Mouse (Mus musculus) forebrain, embryonic 12.5 days (tissue): Measurements from ENCODE around the gene Olfr799. TPM values are rescaled to one million over a fixed set of nuclear protein-coding genes. Genes with fewer than 3 reads are reported as not detected.

Experiments
- ATAC-seq: fragments of 200-750 bp; cut with Nextera tagmentation; 2 replicates; pipeline ENCODE4 v1.8.0; 2017; ENCODE audit warnings: moderate TSS enrichment; ENCODE audit not compliant: low FRiP score
- H3K27ac ChIP-seq: fragments of 300-500 bp; sonication (generic); 2 replicates; pipeline ENCODE4 v1.5.1; 2016; ENCODE audit warnings: mild to moderate bottlenecking
- H3K27me3 ChIP-seq: fragments of 300-500 bp; sonication (generic); 2 replicates; pipeline ENCODE4 v1.6.1; 2016; ENCODE audit warnings: mild to moderate bottlenecking
- H3K36me3 ChIP-seq: fragments of 300-500 bp; sonication (generic); replicated peaks from 2 replicates; pipeline ENCODE4 v1.6.1; 2016; ENCODE audit warnings: mild to moderate bottlenecking
- H3K4me1 ChIP-seq: fragments of 300-500 bp; sonication (generic); 2 replicates; pipeline ENCODE4 v1.6.1; 2016
- H3K4me2 ChIP-seq: fragments of 300-500 bp; sonication (generic); 2 replicates; pipeline ENCODE4 v1.6.1; 2016; ENCODE audit warnings: mild to moderate bottlenecking, moderate library complexity
- H3K4me3 ChIP-seq: fragments of 300-500 bp; sonication (generic); replicated peaks from 2 replicates; pipeline ENCODE4 v1.5.1; 2016; ENCODE audit warnings: mild to moderate bottlenecking
- H3K9ac ChIP-seq: fragments of 300-500 bp; sonication (generic); 2 replicates; pipeline ENCODE4 v1.6.1; 2016; ENCODE audit warnings: mild to moderate bottlenecking
- H3K9me3 ChIP-seq: fragments of 300-500 bp; sonication (generic); 2 replicates; pipeline ENCODE4 v1.6.1; 2016
- WGBS: fragments of 180-500 bp; shearing (Covaris S2); methylation state at CpG from one replicate; pipeline ENCODE4 v1.1.7; 2016; 5-methylcytosine and 5-hydroxymethylcytosine counted together
- polyA plus RNA-seq: library from polyadenylated mRNA; unstranded; fragments of >200 nt; fragmentation: Nextera tagmentation; extraction: Ambion mirVana; gene quantifications from 2 replicates; pipeline ENCODE4 v1.2.1, GENCODE M21; 2016

The Olfr799 gene
- polyA plus RNA-seq, result not detected in 2 replicates

DNA sequence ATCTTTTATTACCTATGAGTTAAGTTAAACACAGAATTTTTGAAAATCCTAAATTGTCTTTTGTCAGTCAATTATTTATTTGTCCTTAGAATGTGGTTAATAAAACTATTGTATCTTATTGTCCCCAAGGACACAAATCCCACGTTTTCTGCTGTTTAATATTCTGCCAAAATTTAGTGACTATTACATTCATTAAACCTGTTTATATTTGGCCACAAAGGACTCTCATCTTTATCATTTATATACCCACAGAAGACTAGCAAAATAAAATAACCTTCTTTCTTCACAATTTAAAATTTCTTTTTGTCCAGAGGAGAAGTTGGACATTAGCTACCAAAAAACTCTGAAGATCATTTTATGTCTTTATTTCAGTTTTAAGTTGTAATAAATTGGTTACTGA lies at the start of gene Olfr799:
Gene Olfr799 (plus strand): TSS at position 301 of the 400 bp plus-strand sequence.
- WGBS, result 51% methylated on average over 1 of the region's 1 CpGs
- H3K9me3 ChIP-seq, result no peaks in the 10 kb centered on the region
- no peaks in the 10 kb centered on the region for H3K4me1 ChIP-seq
- ATAC-seq, result no peak
- H3K9ac ChIP-seq, result no peak within 1 kb of the TSS
- no peak within 1 kb of the TSS for H3K4me3 ChIP-seq
- no peak within 1 kb of the TSS for H3K27ac ChIP-seq
- no peaks in the 10 kb centered on the region for H3K36me3 ChIP-seq
- no peaks in the 10 kb centered on the region for H3K27me3 ChIP-seq
- H3K4me2 ChIP-seq, result no peak within 1 kb of the TSS

DNA sequence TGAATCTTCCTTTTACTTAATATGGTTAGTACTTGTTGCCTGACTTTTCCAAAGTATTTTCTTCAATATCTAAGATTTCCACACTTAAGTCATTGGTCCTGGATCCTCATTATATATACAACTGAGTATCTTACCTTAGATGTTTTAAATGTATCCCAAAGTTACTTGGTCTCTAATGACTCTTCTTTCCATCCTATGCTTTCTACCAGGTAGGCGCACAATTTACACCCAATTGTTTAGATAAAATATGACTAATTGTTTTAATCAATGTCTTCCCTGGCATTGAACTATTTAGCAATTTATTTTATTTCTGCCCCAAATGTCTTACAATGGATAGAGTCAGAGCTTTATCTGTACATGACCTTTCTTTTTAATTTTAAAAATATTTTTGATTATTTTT lies 24.8 kb upstream of the Olfr799 start, which contains the start of gene Olfr796:
Gene Olfr796 (minus strand): TSS at position 101 of the 400 bp plus-strand sequence.
- Histone ChIP-seq H3K9ac (no peak within 1 kb of the TSS), H3K9me3 (no peaks in the 10 kb centered on the region), H3K4me2 (no peak within 1 kb of the TSS), H3K4me3 (no peak within 1 kb of the TSS), H3K27ac (no peak within 1 kb of the TSS), H3K27me3 (no peaks in the 10 kb centered on the region), H3K4me1 (no peaks in the 10 kb centered on the region), H3K36me3 (no peaks in the 10 kb centered on the region)
- no peak for ATAC-seq
- WGBS, result 94% methylated on average over 1 of the region's 1 CpGs

DNA sequence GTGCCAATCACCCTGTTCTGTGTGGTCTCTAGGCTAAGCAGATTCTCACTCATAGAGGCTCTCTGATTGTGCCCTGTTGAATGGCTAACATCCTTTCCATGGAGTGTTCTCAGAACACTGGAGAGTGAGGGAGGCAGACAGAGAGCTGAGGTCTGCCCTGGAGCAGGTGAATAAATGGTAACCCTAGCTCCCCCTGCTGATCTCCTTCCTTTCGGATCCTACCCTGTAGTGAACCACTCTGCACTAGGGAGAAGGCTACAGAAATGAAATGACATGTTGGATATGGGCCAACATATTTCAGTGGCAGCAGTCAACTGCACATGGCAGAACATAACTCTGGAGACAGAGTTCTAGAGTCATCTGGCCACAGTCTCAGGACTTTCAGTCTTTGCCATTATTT lies 15.6 kb upstream of the Olfr799 start:
- Histone ChIP-seq H3K4me1 (no peaks in the 10 kb centered on the region), H3K4me2 (no peak overlapping the region), H3K9ac (no peak overlapping the region), H3K9me3 (no peaks in the 10 kb centered on the region), H3K4me3 (no peak overlapping the region), H3K27me3 (no peaks in the 10 kb centered on the region), H3K36me3 (no peaks in the 10 kb centered on the region), H3K27ac (no peak overlapping the region)
- ATAC-seq, result 0 out of 2 replicates have a peak, but pooled peaks have one; percentile 20
- 16% methylated on average over 1 of the region's 1 CpGs for WGBS

DNA sequence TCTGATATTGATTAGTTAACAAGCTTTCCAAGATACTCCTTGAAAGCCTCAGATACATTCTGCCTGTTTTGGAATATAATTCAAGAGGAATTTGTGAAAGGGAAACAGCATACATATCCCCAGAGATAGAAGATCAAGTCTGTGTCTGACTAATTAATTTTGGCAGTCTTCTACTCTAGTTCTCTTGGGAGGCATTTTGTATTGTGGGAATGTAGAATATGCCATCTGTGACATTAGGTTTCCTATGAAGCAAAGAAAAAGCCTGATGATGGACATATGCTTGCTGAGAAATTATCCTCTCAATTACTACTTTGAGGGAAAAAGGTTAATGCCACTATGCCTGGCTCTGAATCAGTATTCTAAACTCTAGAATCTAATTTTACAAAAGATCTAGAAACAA lies 14.0 kb upstream of the Olfr799 start:
- no peaks in the 10 kb centered on the region for H3K36me3 ChIP-seq
- ATAC-seq, result no peak
- H3K4me3 ChIP-seq, result no peak overlapping the region
- no peaks in the 10 kb centered on the region for H3K9me3 ChIP-seq
- H3K27ac ChIP-seq, result no peak overlapping the region
- no peak overlapping the region for H3K4me2 ChIP-seq
- no peaks in the 10 kb centered on the region for H3K4me1 ChIP-seq
- no peaks in the 10 kb centered on the region for H3K27me3 ChIP-seq
- H3K9ac ChIP-seq, result no peak overlapping the region

DNA sequence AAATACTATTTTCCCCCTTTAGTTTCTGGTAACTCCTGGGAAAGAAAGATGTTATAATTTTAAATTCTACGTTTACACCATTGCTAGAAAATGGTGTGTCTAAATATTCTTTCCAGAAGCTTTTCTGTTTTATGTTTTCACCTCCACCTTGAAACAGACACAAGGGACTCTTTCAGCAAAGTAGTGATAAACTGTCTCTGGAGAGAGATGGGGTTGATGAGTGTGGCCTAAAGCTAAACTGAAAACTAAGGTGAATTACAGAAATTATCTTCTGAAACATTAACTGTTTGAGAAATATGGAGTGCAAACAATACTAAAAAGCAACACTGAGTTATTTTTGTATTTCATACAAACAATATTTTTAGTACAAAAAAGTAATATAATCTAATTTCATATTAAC lies 9.4 kb upstream of the Olfr799 start, which contains the start of gene Olfr798:
Gene Olfr798 (minus strand): TSS at position 101 of the 400 bp plus-strand sequence.
- Histone ChIP-seq H3K36me3 (no peaks in the 10 kb centered on the region), H3K4me1 (no peaks in the 10 kb centered on the region), H3K9ac (no peak within 1 kb of the TSS), H3K9me3 (no peaks in the 10 kb centered on the region), H3K4me2 (no peak within 1 kb of the TSS), H3K27me3 (no peaks in the 10 kb centered on the region), H3K4me3 (no peak within 1 kb of the TSS), H3K27ac (no peak within 1 kb of the TSS)
- WGBS, result 81% methylated on average over 1 of the region's 1 CpGs
- no peak for ATAC-seq

DNA sequence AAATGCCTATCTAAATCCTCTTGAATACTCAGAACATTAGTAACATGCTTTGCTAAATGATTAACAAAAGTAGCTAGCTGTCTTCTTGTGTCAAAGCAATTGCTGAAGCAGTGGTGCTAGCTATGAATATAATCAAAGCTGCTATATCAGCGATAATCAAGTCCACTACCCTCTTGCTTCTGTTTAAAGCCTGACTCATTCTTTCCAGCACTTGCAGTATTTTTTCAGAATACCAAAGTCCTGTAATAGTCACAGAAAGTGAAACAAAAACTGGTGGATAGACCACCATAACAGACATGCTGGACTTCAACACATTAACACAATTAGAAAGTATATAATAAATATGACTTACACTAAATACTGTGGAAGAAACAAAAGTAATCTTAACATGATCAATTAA lies 14.5 kb downstream of the Olfr799 start:
- Histone ChIP-seq H3K9me3 (no peaks in the 10 kb centered on the region), H3K9ac (no peak overlapping the region), H3K4me3 (no peak overlapping the region), H3K27ac (no peak overlapping the region), H3K27me3 (no peaks in the 10 kb centered on the region), H3K4me1 (no peaks in the 10 kb centered on the region), H3K36me3 (no peaks in the 10 kb centered on the region), H3K4me2 (no peak overlapping the region)
- ATAC-seq, result no peak
- WGBS, result 86% methylated on average over 1 of the region's 1 CpGs

DNA sequence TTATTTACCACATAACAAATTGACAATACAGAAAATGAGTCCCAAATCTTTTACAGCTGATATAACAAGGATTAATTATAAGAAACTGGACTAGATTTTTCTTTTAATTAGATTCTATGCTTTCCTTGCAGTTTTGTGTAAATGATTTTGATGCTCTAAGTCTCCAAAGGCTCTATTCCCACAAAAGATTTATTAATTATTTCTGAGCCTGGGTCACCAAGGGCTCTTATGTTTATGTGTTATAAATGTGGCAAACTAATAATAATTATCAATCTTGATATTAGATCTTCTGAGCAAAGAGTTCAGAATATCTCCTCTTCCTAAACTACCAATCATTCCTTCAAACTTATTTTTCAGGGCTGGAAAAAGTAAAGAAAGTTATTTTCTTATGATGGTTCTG lies 20.1 kb downstream of the Olfr799 start, which contains the start of gene Olfr800:
Gene Olfr800 (plus strand): TSS at position 301 of the 400 bp plus-strand sequence.
- H3K9ac ChIP-seq, result no peak within 1 kb of the TSS
- no peak within 1 kb of the TSS for H3K4me3 ChIP-seq
- no peak within 1 kb of the TSS for H3K27ac ChIP-seq
- no peak for ATAC-seq
- no peaks in the 10 kb centered on the region for H3K4me1 ChIP-seq
- no peak within 1 kb of the TSS for H3K4me2 ChIP-seq
- H3K9me3 ChIP-seq, result no peaks in the 10 kb centered on the region
- H3K27me3 ChIP-seq, result no peaks in the 10 kb centered on the region
- H3K36me3 ChIP-seq, result no peaks in the 10 kb centered on the region

DNA sequence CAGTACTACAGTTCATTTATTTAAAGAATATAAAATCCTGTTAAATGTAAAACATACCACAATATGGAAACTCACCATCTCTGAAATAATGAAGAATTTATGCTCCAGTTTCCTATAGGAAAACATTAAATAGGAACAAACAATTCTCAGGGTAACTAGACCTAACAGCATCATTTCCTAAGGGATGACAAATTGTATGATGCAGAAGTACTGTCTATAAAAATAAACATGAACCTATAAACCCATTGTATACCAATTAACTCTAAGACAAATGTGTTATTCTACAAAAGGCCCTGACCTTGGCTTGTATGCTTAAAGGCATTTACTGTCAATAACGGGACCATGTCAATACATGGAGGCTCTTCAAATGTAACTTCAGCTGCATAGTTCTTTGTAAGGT lies 36.5 kb downstream of the Olfr799 start, which contains the start of gene Olfr801:
Gene Olfr801 (minus strand): TSS at position 101 of the 400 bp plus-strand sequence.
- H3K36me3 ChIP-seq, result no peaks in the 10 kb centered on the region
- no peak within 1 kb of the TSS for H3K4me2 ChIP-seq
- no peak for ATAC-seq
- H3K27ac ChIP-seq, result no peak within 1 kb of the TSS
- no peaks in the 10 kb centered on the region for H3K27me3 ChIP-seq
- no peaks in the 10 kb centered on the region for H3K4me1 ChIP-seq
- no peaks in the 10 kb centered on the region for H3K9me3 ChIP-seq
- no peak within 1 kb of the TSS for H3K9ac ChIP-seq
- no peak within 1 kb of the TSS for H3K4me3 ChIP-seq
- 74% methylated on average over 1 of the region's 1 CpGs for WGBS

DNA sequence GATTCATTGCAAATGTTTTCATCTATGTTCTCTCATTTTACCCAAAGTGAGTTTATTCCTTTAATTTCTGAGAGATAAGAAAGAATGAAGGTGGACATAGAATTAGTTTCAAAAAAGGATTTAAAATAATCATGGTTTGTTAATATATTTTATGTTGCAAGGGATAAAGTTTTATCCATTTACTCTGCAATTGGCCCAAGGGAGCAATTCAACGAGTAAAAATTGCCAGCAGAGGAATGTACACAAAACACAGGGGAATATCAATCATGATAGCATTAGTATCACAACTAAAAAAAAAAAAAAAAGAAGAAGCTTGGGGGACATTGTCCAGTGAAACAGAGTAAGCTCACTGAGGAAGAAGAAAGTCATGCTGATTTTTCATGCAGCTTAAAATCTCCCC lies 50.8 kb downstream of the Olfr799 start, which contains the start of gene Olfr802:
Gene Olfr802 (minus strand): TSS at position 101 of the 400 bp plus-strand sequence.
- H3K27me3 ChIP-seq, result no peaks in the 10 kb centered on the region
- no peaks in the 10 kb centered on the region for H3K36me3 ChIP-seq
- no peaks in the 10 kb centered on the region for H3K4me1 ChIP-seq
- no peak for ATAC-seq
- no peak within 1 kb of the TSS for H3K27ac ChIP-seq
- no peaks in the 10 kb centered on the region for H3K9me3 ChIP-seq
- 69% methylated on average over 1 of the region's 1 CpGs for WGBS
- H3K4me2 ChIP-seq, result no peak within 1 kb of the TSS
- H3K9ac ChIP-seq, result no peak within 1 kb of the TSS
- no peak within 1 kb of the TSS for H3K4me3 ChIP-seq

DNA sequence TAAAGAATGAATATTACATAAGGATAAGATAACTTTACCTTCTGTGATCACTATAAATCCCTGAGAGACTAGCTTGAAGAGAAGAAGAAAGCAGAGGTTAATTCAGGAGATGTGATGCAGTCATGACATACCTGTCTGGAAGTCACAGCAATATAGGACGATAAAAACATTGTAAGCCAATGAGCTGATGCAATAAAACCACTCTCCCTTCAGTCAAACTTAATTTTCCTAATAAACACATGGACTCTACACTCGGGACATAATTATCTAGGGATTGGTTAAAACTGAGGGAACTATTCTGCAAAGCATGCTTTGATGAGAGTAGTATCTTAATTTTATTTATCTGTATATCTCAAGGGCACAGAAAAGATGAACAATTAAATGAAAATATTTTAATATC lies 56.9 kb downstream of the Olfr799 start, which contains the start of gene Olfr803:
Gene Olfr803 (minus strand): TSS at position 101 of the 400 bp plus-strand sequence.
- no peak for ATAC-seq
- 89% methylated on average over 2 of the region's 2 CpGs for WGBS
- no peak within 1 kb of the TSS for H3K27ac ChIP-seq

More for the DNA sequence above, 56.9 kb downstream of the Olfr799 start, which contains the start of gene Olfr803:
- no peak within 1 kb of the TSS for H3K4me3 ChIP-seq
- no peaks in the 10 kb centered on the region for H3K27me3 ChIP-seq
- H3K9ac ChIP-seq, result no peak within 1 kb of the TSS
- no peak within 1 kb of the TSS for H3K4me2 ChIP-seq
- H3K36me3 ChIP-seq, result no peaks in the 10 kb centered on the region
- H3K9me3 ChIP-seq, result no peaks in the 10 kb centered on the region
- no peaks in the 10 kb centered on the region for H3K4me1 ChIP-seq

Other genes with a start within 250 kb of the Olfr799 start
- not detected in 2 replicates for gene Olfr785, start 232.1 kb upstream of the Olfr799 start, polyA plus RNA-seq
- not detected in 2 replicates for gene Olfr786, start 210.2 kb upstream of the Olfr799 start, polyA plus RNA-seq
- not detected in 2 replicates for gene Olfr787, start 175.6 kb upstream of the Olfr799 start, polyA plus RNA-seq
- gene Olfr788, start 166.5 kb upstream of the Olfr799 start, polyA plus RNA-seq, result not detected in 2 replicates
- gene Olfr789, start 152.7 kb upstream of the Olfr799 start, polyA plus RNA-seq, result not detected in 2 replicates
- gene Olfr790, start 139.0 kb upstream of the Olfr799 start, polyA plus RNA-seq, result not detected in 2 replicates
- gene Olfr791, start 115.7 kb upstream of the Olfr799 start, polyA plus RNA-seq, result not detected in 2 replicates
- not detected in 2 replicates for gene Olfr792, start 98.3 kb upstream of the Olfr799 start, polyA plus RNA-seq
- gene Olfr794, start 69.8 kb upstream of the Olfr799 start, polyA plus RNA-seq, result not detected in 2 replicates
- gene Olfr796, start 24.9 kb upstream of the Olfr799 start, polyA plus RNA-seq, result not detected in 2 replicates
- not detected in 2 replicates for gene Olfr798, start 9.6 kb upstream of the Olfr799 start, polyA plus RNA-seq
- gene Olfr800, start 20.2 kb downstream of the Olfr799 start, polyA plus RNA-seq, result not detected in 2 replicates
- gene Olfr801, start 36.4 kb downstream of the Olfr799 start, polyA plus RNA-seq, result not detected in 2 replicates
- gene Olfr802, start 50.7 kb downstream of the Olfr799 start, polyA plus RNA-seq, result 0.04 TPM in 1 of 2 replicates, not detected in the other
- gene Olfr803, start 56.8 kb downstream of the Olfr799 start, polyA plus RNA-seq, result not detected in 2 replicates
- gene Olfr804, start 65.7 kb downstream of the Olfr799 start, polyA plus RNA-seq, result not detected in 2 replicates
- gene Olfr805, start 91.9 kb downstream of the Olfr799 start, polyA plus RNA-seq, result not detected in 2 replicates
- gene Olfr806, start 104.4 kb downstream of the Olfr799 start, polyA plus RNA-seq, result not detected in 2 replicates
- gene Olfr807, start 120.3 kb downstream of the Olfr799 start, polyA plus RNA-seq, result not detected in 2 replicates
- gene Olfr808, start 128.0 kb downstream of the Olfr799 start, polyA plus RNA-seq, result 0.06 TPM in 1 of 2 replicates, not detected in the other
- gene Olfr809, start 137.2 kb downstream of the Olfr799 start, polyA plus RNA-seq, result not detected in 2 replicates
- not detected in 2 replicates for gene Olfr810, start 157.4 kb downstream of the Olfr799 start, polyA plus RNA-seq
- not detected in 2 replicates for gene Olfr811, start 166.9 kb downstream of the Olfr799 start, polyA plus RNA-seq
- not detected in 2 replicates for gene Olfr812, start 208.6 kb downstream of the Olfr799 start, polyA plus RNA-seq
- not detected in 2 replicates for gene Olfr813, start 217.9 kb downstream of the Olfr799 start, polyA plus RNA-seq
- not detected in 2 replicates for gene Olfr814, start 242.4 kb downstream of the Olfr799 start, polyA plus RNA-seq